Mouse (Mus musculus) cortical plate, adult 2 months (tissue): Measurements from ENCODE around the gene Spire2. TPM values are rescaled to one million over a fixed set of nuclear protein-coding genes. Genes with fewer than 3 reads are reported as not detected.
"Not testable (repeated sequence)": the region's sequence is repeated elsewhere in the genome, so short reads cannot be mapped to it uniquely, and the experiment has no call there.

Experiments used
- H3K27ac ChIP-seq: fragments of 200-500 bp; 2 replicates; pipeline ENCODE4 v1.5.1; 2012; ENCODE audit warnings: low read length, control low read depth, inconsistent platforms; ENCODE audit not compliant: insufficient read depth
- H3K4me1 ChIP-seq: fragments of 200-500 bp; 2 replicates; pipeline ENCODE4 v1.6.1; 2011; ENCODE audit warnings: low read length; ENCODE audit not compliant: control insufficient read depth, insufficient read depth
- H3K4me3 ChIP-seq: fragments of 200-500 bp; 2 replicates; pipeline ENCODE4 v1.5.1; 2011; ENCODE audit warnings: mild to moderate bottlenecking, low read length, control low read depth; ENCODE audit not compliant: insufficient read depth
- CTCF ChIP-seq: fragments of 200-500 bp; IDR thresholded peaks from 2 replicates; pipeline ENCODE4 v1.5.1; 2011; ENCODE audit warnings: mild to moderate bottlenecking, control low read depth, low read length; ENCODE audit not compliant: insufficient read depth; ENCODE audit errors: extremely low read depth
- POLR2A ChIP-seq: fragments of 200-500 bp; IDR thresholded peaks from 2 replicates; pipeline ENCODE4 v1.6.1; 2011; ENCODE audit warnings: mild to moderate bottlenecking, low read length, control low read depth; ENCODE audit not compliant: insufficient read depth; ENCODE audit errors: extremely low read depth
- polyA plus RNA-seq: library from polyadenylated mRNA; depleted of rRNA; stranded (reverse); fragments of >200 nt; gene quantifications from 2 replicates; pipeline ENCODE4 v1.2.3, GENCODE M21; 2012; rRNA removed

The Spire2 gene
- 18.2 and 18.9 TPM in 2 replicates for polyA plus RNA-seq

DNA sequence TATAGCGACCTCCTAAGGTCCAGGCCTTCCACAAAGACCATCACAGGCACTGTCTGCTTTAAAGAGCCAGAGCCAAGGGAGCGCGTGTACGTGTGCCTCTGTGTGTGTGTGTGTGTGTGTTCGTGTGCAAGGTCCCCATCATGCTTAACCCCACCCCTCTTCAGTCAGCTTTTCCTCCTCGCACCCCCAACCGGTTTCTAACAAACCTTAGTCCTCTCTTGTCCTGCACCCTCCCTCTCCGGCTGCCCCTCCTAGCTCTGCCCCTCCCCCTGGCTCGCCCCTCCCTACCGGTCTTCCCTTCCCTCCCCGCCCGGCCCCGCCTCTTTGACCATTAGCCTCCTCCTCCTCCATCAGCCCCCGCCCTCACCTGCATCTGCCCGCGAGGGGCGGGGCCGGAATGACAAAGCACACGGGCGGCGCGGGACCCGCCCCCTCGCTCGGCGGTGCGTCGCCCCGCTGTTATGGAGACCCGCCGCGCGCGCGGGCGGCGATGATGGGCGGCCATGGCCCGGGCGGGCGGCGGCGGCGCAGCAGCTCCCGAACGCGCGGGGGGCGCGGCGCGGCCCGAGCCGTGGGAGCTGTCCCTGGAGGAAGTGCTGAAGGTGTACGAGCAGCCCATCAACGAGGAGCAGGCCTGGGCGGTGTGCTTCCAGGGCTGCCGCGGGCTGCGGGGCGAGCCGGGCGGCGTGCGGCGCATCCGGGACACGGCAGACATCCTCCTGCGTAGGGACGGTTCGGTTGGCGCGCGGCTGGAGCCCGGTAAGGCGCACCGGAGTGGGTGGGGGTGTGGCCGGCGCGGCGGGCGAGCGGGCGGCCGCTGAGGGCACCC lies at the start of gene Spire2:
Spire2 (plus strand) TSS at position 452 of the 829 bp plus-strand sequence.
- TF ChIP-seq CTCF (no peak), POLR2A (no peak)

DNA sequence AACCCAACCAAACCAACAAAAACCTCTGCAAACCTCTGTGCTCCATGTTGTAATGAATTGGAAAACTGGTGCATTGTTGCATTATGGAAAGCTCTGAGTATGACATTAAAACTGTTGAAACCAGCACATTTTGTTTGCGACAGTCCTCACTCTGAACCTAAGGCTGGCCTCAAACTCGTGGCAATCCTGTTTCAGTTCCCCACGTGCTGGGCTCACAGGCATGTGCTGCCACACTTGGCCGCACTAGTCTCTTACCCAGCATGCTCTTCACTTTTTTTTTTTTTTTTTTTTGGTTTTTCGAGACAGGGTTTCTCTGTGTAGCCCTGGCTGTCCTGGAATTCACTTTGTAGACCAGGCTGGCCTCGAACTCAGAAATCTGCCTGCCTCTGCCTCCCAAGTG lies 49.5 kb upstream of the Spire2 start:
- not testable (repeated sequence) for H3K4me1 ChIP-seq, H3K4me3 ChIP-seq, H3K27ac ChIP-seq

More for the DNA sequence above, at the start of gene Spire2:
- H3K27ac ChIP-seq = peak within 1 kb of the TSS; percentile 93
- peak within 1 kb of the TSS; percentile 47 for H3K4me3 ChIP-seq
- peaks cover 4% of the 10 kb centered on the region; the same call in 1 of the 2 replicates for H3K4me1 ChIP-seq

DNA sequence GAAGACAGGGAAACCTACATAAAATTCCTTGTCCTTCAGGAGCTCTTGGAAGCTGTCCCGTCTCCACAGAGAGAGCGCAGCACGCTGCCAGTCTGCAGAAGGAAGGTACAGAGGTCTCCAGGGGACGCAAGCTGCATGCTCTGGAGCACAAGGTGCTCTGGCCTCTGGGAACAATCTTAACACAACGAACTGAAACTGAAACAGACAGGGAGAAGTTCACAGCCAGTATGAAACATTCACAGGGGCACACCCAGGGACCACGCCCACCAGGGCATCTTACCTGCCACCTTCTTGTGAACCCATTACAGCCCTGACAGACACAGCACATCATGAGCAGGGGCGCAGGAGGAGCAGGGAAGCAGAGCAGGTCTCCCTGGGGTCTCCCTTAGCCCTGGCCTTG lies 48.5 kb upstream of the Spire2 start:
- Histone ChIP-seq H3K4me1 (no peaks in the 10 kb centered on the region), H3K27ac (no peak overlapping the region)
- TF ChIP-seq POLR2A (no peak), CTCF (no peak)

DNA sequence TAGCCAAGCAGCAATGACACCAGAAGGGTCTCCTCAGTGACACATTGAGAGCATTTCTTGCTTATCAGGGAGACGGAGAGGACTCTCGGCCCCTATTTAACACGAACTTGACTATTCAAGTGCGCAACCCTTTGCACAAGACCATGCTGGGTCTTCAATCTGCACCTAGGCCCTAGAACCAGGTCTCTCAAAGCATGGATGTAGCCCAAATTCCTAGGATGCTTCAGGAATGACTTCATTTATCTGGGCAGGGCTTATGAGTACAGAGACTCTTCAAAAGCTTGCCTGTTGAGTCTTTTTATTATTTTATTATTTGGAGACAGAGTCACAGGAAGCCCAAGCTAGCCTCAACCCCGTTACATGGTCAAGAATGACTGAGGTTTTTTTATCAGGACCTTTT lies 48.0 kb upstream of the Spire2 start:
- TF ChIP-seq POLR2A = no peak
- Histone ChIP-seq H3K4me3 (no peak overlapping the region), H3K4me1 (no peaks in the 10 kb centered on the region), H3K27ac (no peak overlapping the region)

More for the DNA sequence above, 48.5 kb upstream of the Spire2 start:
- no peak overlapping the region for H3K4me3 ChIP-seq

GRCm38 (mm10) chr8:123287362-123287761 lies 45.2 kb upstream of the Spire2 start:
- TF ChIP-seq POLR2A (no peak), CTCF (no peak)

GRCm38 (mm10) chr8:123290166-123290565 lies 42.3 kb upstream of the Spire2 start:
- TF ChIP-seq POLR2A (no peak), CTCF (peak; percentile 43)
- Histone ChIP-seq H3K4me1 (no peaks in the 10 kb centered on the region), H3K27ac (no peak overlapping the region), H3K4me3 (no peak overlapping the region)

More at GRCm38 (mm10) chr8:123287362-123287761, 45.2 kb upstream of the Spire2 start:
- no peaks in the 10 kb centered on the region for H3K4me1 ChIP-seq
- H3K27ac ChIP-seq = no peak overlapping the region
- no peak overlapping the region for H3K4me3 ChIP-seq

DNA sequence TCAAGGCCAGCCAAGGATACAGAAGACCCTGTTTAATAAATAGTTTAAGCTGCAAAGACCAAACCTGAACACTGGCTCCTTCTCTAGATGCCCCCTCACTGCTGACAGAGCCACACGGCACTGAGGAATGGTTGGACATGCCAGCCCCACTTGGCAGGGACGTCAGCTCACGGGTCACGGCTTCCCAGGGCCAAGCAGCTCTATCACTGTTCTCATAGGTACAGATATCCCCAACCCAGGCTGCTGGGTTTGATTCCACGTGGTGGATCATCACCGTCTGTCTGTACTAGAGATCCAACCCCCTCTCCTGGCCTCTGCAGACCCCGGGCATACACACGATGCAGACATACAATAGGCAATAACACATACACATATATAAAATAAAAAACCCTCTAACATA lies 41.8 kb upstream of the Spire2 start:
- Histone ChIP-seq H3K27ac (no peak overlapping the region), H3K4me1 (no peaks in the 10 kb centered on the region), H3K4me3 (no peak overlapping the region)
- TF ChIP-seq CTCF = no peak
- TF ChIP-seq POLR2A = no peak

DNA sequence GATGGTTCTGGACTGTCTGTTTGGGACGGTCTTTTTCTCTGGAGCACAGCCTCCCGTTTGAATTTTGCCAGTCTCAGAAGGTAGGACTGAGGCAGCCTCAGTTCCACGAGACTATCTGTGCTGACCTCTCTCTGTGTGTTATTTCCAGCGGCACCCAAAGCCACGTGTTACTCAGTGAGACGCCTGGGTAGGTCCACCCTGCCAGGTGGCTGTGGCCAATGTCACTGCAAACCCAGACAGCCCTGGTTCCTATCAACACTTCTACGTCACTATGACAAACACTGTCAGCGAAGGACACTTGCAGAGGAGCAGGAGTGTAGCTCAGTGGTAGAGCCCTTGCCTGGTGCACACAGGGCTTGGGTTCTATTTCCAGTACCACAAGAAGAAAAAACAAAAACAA lies 40.8 kb upstream of the Spire2 start:
- no peak overlapping the region for H3K27ac ChIP-seq
- TF ChIP-seq CTCF = no peak
- no peak for TF ChIP-seq POLR2A
- H3K4me3 ChIP-seq = no peak overlapping the region
- H3K4me1 ChIP-seq = no peaks in the 10 kb centered on the region

GRCm38 (mm10) chr8:123292281-123292680 lies 40.2 kb upstream of the Spire2 start:
- Histone ChIP-seq H3K4me1 (no peaks in the 10 kb centered on the region), H3K4me3 (no peak overlapping the region), H3K27ac (no peak overlapping the region)
- TF ChIP-seq CTCF (no peak), POLR2A (no peak)

DNA sequence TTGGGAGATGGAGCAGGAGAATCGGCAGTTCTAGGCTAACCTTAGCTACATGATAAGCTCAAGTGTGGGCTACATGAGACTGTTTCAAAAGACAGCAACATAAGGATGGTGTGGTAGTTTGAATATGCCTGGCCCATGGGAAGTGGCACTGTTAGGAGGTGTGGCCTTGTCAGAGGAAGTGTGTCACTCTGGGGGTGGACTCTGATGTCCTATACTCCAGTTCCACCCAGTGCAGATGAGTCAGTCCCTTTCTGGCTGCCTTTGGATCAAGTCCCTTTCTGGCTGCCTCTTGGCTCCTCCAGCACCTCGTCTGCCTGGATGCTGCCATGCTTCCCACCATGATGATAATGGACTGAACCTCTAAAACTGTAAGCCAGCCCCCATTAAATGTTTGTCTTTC lies 39.7 kb upstream of the Spire2 start:
- no peak overlapping the region for H3K27ac ChIP-seq
- no peak overlapping the region for H3K4me3 ChIP-seq
- TF ChIP-seq CTCF (no peak), POLR2A (no peak)
- H3K4me1 ChIP-seq = no peaks in the 10 kb centered on the region

- H3K27ac ChIP-seq = no peak overlapping the region
- TF ChIP-seq CTCF (no peak), POLR2A (no peak)
- no peak overlapping the region for H3K4me3 ChIP-seq
- H3K4me1 ChIP-seq = no peaks in the 10 kb centered on the region
Observed at GRCm38 (mm10) chr8:123298301-123298700, 34.2 kb upstream of the Spire2 start.
